Mouse (Mus musculus): ENCODE measurements at regions not wholly inside any gene's neighbourhood (a gene's known extent, or its start where the extent isn't known, plus 50 kb on each side); places are given as distances from the start of the nearest gene placed in this dataset.

GRCm38 (mm10) chr9:5118584-5118983 is 179.7 kb upstream of the Casp1 start:
- no peak for DNase-seq (ENCODE audit: low read depth)

DNA sequence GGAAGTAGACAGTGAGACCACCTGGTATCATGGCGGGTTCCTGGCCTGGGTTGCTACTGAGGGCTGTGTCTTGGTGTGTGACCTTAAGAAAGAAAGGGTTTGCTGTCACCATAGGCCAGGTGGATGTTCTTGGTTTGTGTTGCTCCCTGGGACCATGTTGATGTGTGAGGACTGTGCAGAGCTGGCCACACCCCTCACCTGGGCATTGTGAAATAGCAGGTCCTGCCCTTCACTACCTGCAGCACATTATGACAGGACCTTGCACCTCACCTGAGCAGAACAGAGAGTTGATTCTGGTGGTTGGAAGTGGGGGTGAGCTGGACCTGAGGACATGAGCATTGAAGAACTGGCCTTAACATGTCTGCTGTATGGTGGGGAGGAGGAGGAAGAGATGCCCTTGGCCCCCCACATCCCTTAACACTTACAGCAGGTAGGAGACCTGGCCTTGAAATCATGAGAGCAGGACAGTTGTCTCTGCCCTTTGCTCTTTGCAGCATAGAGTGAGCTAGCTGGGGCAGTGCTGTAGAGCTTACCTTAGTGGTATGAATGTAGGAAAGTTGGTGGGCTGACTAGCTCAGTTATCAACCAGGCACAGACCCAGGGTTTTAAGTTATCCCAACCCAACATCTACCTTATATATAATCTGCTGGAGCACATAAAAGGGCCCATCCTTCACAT is 177.0 kb upstream of the Casp1 start:
- DNase-seq (ENCODE audit: low read depth): no peak

DNA sequence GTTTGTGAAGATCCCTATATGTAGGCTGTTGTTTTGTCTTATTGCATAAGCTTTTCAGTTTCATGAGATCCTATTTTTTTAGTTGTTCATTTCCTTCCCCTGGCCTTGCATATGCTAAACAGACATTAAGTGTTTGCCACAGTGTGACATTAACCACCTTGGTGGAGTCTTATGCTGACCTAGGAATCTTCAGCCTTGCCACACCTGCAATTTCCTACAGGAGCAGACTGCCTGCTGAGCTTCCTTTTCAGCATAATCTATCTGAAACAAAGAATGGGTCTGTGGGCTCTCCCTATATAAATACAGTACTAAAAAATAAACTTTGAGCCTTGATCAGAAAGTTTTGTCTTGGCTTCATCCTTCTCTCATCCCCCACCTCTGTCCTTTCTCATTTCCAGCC is 171.5 kb upstream of the Casp1 start:
- DNase-seq (ENCODE audit: low read depth): no peak

GRCm38 (mm10) chr9:5132386-5132785 is 165.9 kb upstream of the Casp1 start:
- no peak for DNase-seq (ENCODE audit: low read depth)

DNA sequence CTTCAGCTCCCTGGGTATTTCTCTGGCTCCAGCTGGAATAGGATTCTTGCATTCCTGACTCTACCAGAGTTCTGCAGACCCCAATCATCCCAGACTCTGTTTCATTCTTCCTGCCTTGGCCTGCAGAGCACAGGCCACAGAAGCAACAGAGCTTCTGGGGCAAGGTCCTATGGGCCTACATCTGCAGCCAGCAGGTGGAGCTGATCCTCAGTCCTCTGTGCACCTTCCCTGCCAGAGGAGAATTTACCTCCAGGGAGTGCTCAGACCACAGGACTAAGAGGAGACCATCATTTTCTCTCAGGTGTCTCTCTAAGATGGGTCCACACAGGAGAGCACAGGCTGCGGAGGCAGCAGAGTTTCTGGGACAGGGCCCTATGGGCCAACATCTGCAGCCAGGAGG is 151.7 kb upstream of the Casp1 start:
- DNase-seq (ENCODE audit: low read depth): peak; percentile 1

Data from NIH3T3 (cell line).